Mouse (Mus musculus): ENCODE data around the gene Zfp444. TPM values are rescaled to one million over a fixed set of nuclear protein-coding genes. Genes with fewer than 3 reads are reported as not detected.
A peak's percentile ranks its signal among the peaks of the same experiment; 100 is the strongest.
"Not testable (repeated sequence)": the region's sequence is repeated elsewhere in the genome, so short reads cannot be mapped to it uniquely, and the experiment has no call there.

Gene Zfp444
- polyA plus RNA-seq, 1 experiment, result 80.7 TPM

- peak; percentile 14 for DNase-seq (ENCODE audit: low read depth)
- TF ChIP-seq CTCF (IDR thresholded peaks at IDR 0.05; ENCODE audit: borderline replicate concordance, extremely low read depth, insufficient read depth, insufficient read length) (no peak), POLR2A (IDR thresholded peaks at IDR 0.05; ENCODE audit: borderline replicate concordance, extremely low read depth, insufficient read depth, insufficient read length, poor library complexity, severe bottlenecking) (no peak)
Measured at GRCm38 (mm10) chr7:6184521-6184920, 12.5 kb downstream of the Zfp444 start.

- TF ChIP-seq POLR2A (IDR thresholded peaks at IDR 0.05; ENCODE audit: borderline replicate concordance, extremely low read depth, insufficient read depth, insufficient read length, poor library complexity, severe bottlenecking), result no peak
- no peak for TF ChIP-seq CTCF (IDR thresholded peaks at IDR 0.05; ENCODE audit: borderline replicate concordance, extremely low read depth, insufficient read depth, insufficient read length)
- no peak for DNase-seq (ENCODE audit: low read depth)
Measured at GRCm38 (mm10) chr7:6185391-6185790, 13.4 kb downstream of the Zfp444 start.

GRCm38 (mm10) chr7:6186176-6186575 lies 14.2 kb downstream of the Zfp444 start:
- DNase-seq (ENCODE audit: low read depth), result no peak
- TF ChIP-seq CTCF (IDR thresholded peaks at IDR 0.05; ENCODE audit: borderline replicate concordance, extremely low read depth, insufficient read depth, insufficient read length), result no peak
- no peak for TF ChIP-seq POLR2A (IDR thresholded peaks at IDR 0.05; ENCODE audit: borderline replicate concordance, extremely low read depth, insufficient read depth, insufficient read length, poor library complexity, severe bottlenecking)

- no peak for DNase-seq (ENCODE audit: low read depth)
- TF ChIP-seq CTCF (IDR thresholded peaks at IDR 0.05; ENCODE audit: borderline replicate concordance, extremely low read depth, insufficient read depth, insufficient read length) (no peak), POLR2A (IDR thresholded peaks at IDR 0.05; ENCODE audit: borderline replicate concordance, extremely low read depth, insufficient read depth, insufficient read length, poor library complexity, severe bottlenecking) (no peak)
Measured at GRCm38 (mm10) chr7:6186756-6187155, 14.7 kb downstream of the Zfp444 start.

GRCm38 (mm10) chr7:6189542-6189941 lies 17.5 kb downstream of the Zfp444 start:
- no peak for DNase-seq (ENCODE audit: low read depth)
- TF ChIP-seq CTCF (IDR thresholded peaks at IDR 0.05; ENCODE audit: borderline replicate concordance, extremely low read depth, insufficient read depth, insufficient read length) (peak; percentile 11; the same call in 1 of the 2 replicates), POLR2A (IDR thresholded peaks at IDR 0.05; ENCODE audit: borderline replicate concordance, extremely low read depth, insufficient read depth, insufficient read length, poor library complexity, severe bottlenecking) (no peak)

GRCm38 (mm10) chr7:6191376-6191775 lies 19.4 kb downstream of the Zfp444 start:
- TF ChIP-seq CTCF (IDR thresholded peaks at IDR 0.05; ENCODE audit: borderline replicate concordance, extremely low read depth, insufficient read depth, insufficient read length) (peak; percentile 75; the same call in 1 of the 2 replicates), POLR2A (IDR thresholded peaks at IDR 0.05; ENCODE audit: borderline replicate concordance, extremely low read depth, insufficient read depth, insufficient read length, poor library complexity, severe bottlenecking) (no peak)

GRCm38 (mm10) chr7:6194129-6194528 lies 22.1 kb downstream of the Zfp444 start:
- peak; percentile 92 for TF ChIP-seq CTCF (IDR thresholded peaks at IDR 0.05; ENCODE audit: borderline replicate concordance, extremely low read depth, insufficient read depth, insufficient read length)
- no peak for TF ChIP-seq POLR2A (IDR thresholded peaks at IDR 0.05; ENCODE audit: borderline replicate concordance, extremely low read depth, insufficient read depth, insufficient read length, poor library complexity, severe bottlenecking)
- DNase-seq (ENCODE audit: low read depth), result peak; percentile 56

More at GRCm38 (mm10) chr7:6191376-6191775, 19.4 kb downstream of the Zfp444 start:
- peak; percentile 75 for DNase-seq (ENCODE audit: low read depth)

- TF ChIP-seq POLR2A (IDR thresholded peaks at IDR 0.05; ENCODE audit: borderline replicate concordance, extremely low read depth, insufficient read depth, insufficient read length, poor library complexity, severe bottlenecking) (no peak), CTCF (IDR thresholded peaks at IDR 0.05; ENCODE audit: borderline replicate concordance, extremely low read depth, insufficient read depth, insufficient read length) (0 out of 2 replicates have a peak, but pooled peaks have one; percentile 8)
- DNase-seq (ENCODE audit: low read depth), result no peak
Measured at GRCm38 (mm10) chr7:6195777-6196176, 23.8 kb downstream of the Zfp444 start.

- DNase-seq (ENCODE audit: low read depth), result no peak
- TF ChIP-seq CTCF (IDR thresholded peaks at IDR 0.05; ENCODE audit: borderline replicate concordance, extremely low read depth, insufficient read depth, insufficient read length) (no peak), POLR2A (IDR thresholded peaks at IDR 0.05; ENCODE audit: borderline replicate concordance, extremely low read depth, insufficient read depth, insufficient read length, poor library complexity, severe bottlenecking) (no peak)
Measured at GRCm38 (mm10) chr7:6196790-6197189, 24.8 kb downstream of the Zfp444 start, which contains the start of gene Galp. TSS of gene Galp (plus strand) at chr7:6197090.

- no peak for TF ChIP-seq CTCF (IDR thresholded peaks at IDR 0.05; ENCODE audit: borderline replicate concordance, extremely low read depth, insufficient read depth, insufficient read length)
- no peak for TF ChIP-seq POLR2A (IDR thresholded peaks at IDR 0.05; ENCODE audit: borderline replicate concordance, extremely low read depth, insufficient read depth, insufficient read length, poor library complexity, severe bottlenecking)
Measured at GRCm38 (mm10) chr7:6204200-6204599, 32.2 kb downstream of the Zfp444 start.

GRCm38 (mm10) chr7:6213144-6213543 lies 41.1 kb downstream of the Zfp444 start:
- no peak for DNase-seq (ENCODE audit: low read depth)
- no peak for TF ChIP-seq POLR2A (IDR thresholded peaks at IDR 0.05; ENCODE audit: borderline replicate concordance, extremely low read depth, insufficient read depth, insufficient read length, poor library complexity, severe bottlenecking)
- peak; percentile 27; the same call in 1 of the 2 replicates for TF ChIP-seq CTCF (IDR thresholded peaks at IDR 0.05; ENCODE audit: borderline replicate concordance, extremely low read depth, insufficient read depth, insufficient read length)

More at GRCm38 (mm10) chr7:6204200-6204599, 32.2 kb downstream of the Zfp444 start:
- DNase-seq (ENCODE audit: low read depth), result no peak

- not testable (repeated sequence) for DNase-seq (ENCODE audit: low read depth)
Measured at GRCm38 (mm10) chr7:6214691-6215090, 42.7 kb downstream of the Zfp444 start.
